Mouse (Mus musculus): ENCODE results near the gene Zbtb7b. TPM values are rescaled to one million over a fixed set of nuclear protein-coding genes. Genes with fewer than 3 reads are reported as not detected.

The Zbtb7b gene
- polyA plus RNA-seq, 1 experiment from 2014 or later = 0.42 TPM

DNA sequence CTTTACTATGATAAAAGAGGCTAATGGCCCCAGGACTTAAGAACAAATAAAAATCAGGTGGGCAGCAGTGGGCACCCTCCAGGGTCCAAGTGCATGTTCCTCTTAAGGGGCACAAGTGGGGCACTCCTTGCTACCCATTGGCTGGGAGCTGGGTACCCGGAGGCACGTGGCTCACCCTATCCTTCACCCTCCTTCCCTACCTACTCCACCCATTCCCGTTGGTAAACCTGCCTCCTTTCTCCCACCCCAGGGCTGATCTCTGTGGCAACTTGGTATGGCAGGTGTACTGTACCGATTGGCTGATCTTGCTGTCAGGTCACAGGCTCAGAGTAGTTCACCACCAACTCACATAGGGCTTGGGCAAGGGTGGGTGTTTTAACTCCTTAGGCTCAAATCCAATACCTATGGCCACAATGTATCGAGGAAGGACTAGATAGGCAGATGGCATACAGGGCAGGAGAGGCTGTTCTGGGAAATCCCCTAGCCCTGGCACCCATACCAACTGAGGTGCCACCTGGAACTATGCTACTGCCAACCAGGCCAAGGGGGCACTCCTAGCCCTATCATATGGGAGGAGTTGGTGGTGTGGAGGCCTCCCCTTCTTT is 10.8 kb downstream of the Zbtb7b start:
- H3K9ac ChIP-seq (replicated peaks; ENCODE audit: low read length) = no peak overlapping the region
- H3K4me2 ChIP-seq (ENCODE audit: low read length) = no peak overlapping the region
- no peaks in the 10 kb centered on the region for H3K9me3 ChIP-seq (ENCODE audit: control insufficient read depth, low read length)
- 87% methylated on average over 5 of the region's 5 CpGs for WGBS
- H3K27ac ChIP-seq (replicated peaks; ENCODE audit: low read depth, low read length) = no peak overlapping the region
- no peak for ATAC-seq (ENCODE audit: low FRiP score, low TSS enrichment)
- H3K27me3 ChIP-seq (ENCODE audit: control insufficient read depth, insufficient read depth, low read length) = no peaks in the 10 kb centered on the region
- no peak overlapping the region for H3K4me3 ChIP-seq (replicated peaks; ENCODE audit: low read depth, low read length)
- no peak for DNase-seq
- no peaks in the 10 kb centered on the region for H3K36me3 ChIP-seq (ENCODE audit: control insufficient read depth, insufficient read depth, low read length)
- 0 out of 2 replicates have a peak, but pooled peaks cover 4% of the 10 kb centered on the region for H3K4me1 ChIP-seq (ENCODE audit: control insufficient read depth, insufficient read depth, low read length)

DNA sequence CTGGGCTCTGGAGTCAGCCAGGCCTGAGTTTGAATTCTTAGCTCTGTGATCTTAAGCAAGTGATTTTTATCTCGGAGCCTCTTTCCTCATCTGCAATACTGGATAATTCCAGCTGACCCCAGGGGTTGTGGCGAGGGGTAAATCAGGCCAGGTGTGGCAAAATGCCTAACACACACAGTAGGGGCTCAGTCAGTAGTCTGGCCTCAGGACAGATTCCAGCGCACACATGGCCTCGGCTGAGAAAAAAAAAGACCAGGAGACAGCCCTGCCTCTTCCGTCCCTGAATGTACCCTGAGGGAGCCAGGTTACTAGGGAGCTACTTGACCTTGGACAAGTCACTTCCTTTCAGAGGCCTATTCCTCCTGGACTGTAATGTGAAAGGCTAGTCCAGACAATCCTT is 11.6 kb downstream of the Zbtb7b start:
- 86% methylated on average over 5 of the region's 5 CpGs for WGBS
- H3K4me2 ChIP-seq (ENCODE audit: low read length) = no peak overlapping the region
- no peak overlapping the region for H3K9ac ChIP-seq (replicated peaks; ENCODE audit: low read length)
- H3K36me3 ChIP-seq (ENCODE audit: control insufficient read depth, insufficient read depth, low read length) = no peaks in the 10 kb centered on the region
- H3K27ac ChIP-seq (replicated peaks; ENCODE audit: low read depth, low read length) = no peak overlapping the region
- H3K27me3 ChIP-seq (ENCODE audit: control insufficient read depth, insufficient read depth, low read length) = no peaks in the 10 kb centered on the region
- H3K4me1 ChIP-seq (ENCODE audit: control insufficient read depth, insufficient read depth, low read length) = peaks cover 10% of the 10 kb centered on the region; the same call in 1 of the 2 replicates
- no peak overlapping the region for H3K4me3 ChIP-seq (replicated peaks; ENCODE audit: low read depth, low read length)
- no peak for ATAC-seq (ENCODE audit: low FRiP score, low TSS enrichment)
- no peak for DNase-seq
- H3K9me3 ChIP-seq (ENCODE audit: control insufficient read depth, low read length) = no peaks in the 10 kb centered on the region

DNA sequence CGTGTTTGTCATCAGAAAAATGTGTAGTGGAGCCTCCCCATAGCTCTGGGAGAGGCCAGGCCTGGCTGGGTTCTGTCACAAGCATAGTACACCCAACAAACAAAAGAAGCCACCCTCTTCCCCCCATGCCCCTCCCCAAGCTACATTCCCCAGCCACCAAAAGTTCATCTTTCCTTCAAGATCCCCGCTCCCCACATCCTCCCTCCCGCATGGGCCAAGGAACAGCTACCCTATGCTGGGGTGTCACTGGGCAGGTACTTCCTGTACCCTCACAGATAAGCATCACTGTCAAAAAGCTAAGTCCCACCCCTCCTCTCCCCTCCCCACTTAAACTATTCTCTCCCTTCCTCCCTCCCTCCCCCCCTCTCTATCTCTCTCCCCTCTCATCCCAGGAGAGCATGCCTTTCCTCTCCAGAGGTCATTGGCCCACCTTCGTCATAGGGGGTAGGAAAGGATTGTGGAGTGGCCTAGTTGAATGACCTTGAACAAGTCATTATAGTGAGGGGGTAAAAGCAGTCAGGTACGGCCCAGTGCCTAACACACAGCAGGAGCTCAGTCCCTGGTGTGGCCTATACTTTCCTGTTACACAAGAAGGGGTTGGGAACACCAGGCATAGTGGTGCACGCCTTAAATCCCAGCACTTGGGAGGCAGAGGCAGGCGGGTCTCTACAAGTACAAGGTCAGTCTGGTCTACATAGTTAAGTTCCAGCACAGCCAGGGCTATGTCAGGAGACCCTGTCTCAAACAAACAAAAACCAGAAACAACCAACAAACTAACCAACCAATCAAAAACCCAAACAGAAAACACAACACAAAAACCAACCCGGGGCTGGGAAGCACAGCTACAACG is 12.3 kb downstream of the Zbtb7b start:
- no peak overlapping the region for H3K27ac ChIP-seq (replicated peaks; ENCODE audit: low read depth, low read length)
- 85% methylated on average over 9 of the region's 9 CpGs for WGBS
- H3K36me3 ChIP-seq (ENCODE audit: control insufficient read depth, insufficient read depth, low read length) = no peaks in the 10 kb centered on the region
- no peaks in the 10 kb centered on the region for H3K27me3 ChIP-seq (ENCODE audit: control insufficient read depth, insufficient read depth, low read length)
- peaks cover 11% of the 10 kb centered on the region; the same call in 1 of the 2 replicates for H3K4me1 ChIP-seq (ENCODE audit: control insufficient read depth, insufficient read depth, low read length)
- no peak overlapping the region for H3K9ac ChIP-seq (replicated peaks; ENCODE audit: low read length)
- DNase-seq (no peak), ATAC-seq (ENCODE audit: low FRiP score, low TSS enrichment) (no peak)
- no peaks in the 10 kb centered on the region for H3K9me3 ChIP-seq (ENCODE audit: control insufficient read depth, low read length)
- H3K4me3 ChIP-seq (replicated peaks; ENCODE audit: low read depth, low read length) = no peak overlapping the region
- no peak overlapping the region for H3K4me2 ChIP-seq (ENCODE audit: low read length)

DNA sequence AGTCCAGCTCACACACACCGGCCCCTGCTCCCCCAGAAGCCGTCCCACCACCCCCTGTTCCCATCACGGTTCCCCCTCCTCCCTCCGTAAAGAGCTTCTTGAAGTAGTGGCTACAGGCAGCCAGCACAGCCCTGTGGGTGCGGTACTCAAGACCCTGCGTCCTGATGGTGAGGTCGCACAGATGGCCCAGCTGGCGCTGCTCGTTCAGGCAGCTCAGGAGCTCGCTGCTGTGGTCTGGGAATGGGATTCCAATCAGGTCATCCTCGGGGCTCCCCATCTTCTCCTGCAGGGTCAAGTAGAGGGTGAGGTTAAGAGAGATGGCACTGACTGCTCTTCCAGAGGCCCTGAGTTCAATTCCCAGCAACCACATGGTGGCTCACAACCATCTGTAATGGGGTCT is 13.3 kb downstream of the Zbtb7b start:
- no peak for ATAC-seq (ENCODE audit: low FRiP score, low TSS enrichment)
- no peak for DNase-seq
- Histone ChIP-seq H3K4me1 (ENCODE audit: control insufficient read depth, insufficient read depth, low read length) (peaks cover 11% of the 10 kb centered on the region; the same call in 1 of the 2 replicates), H3K9ac (replicated peaks; ENCODE audit: low read length) (no peak overlapping the region), H3K36me3 (ENCODE audit: control insufficient read depth, insufficient read depth, low read length) (no peaks in the 10 kb centered on the region), H3K27me3 (ENCODE audit: control insufficient read depth, insufficient read depth, low read length) (no peaks in the 10 kb centered on the region), H3K9me3 (ENCODE audit: control insufficient read depth, low read length) (no peaks in the 10 kb centered on the region), H3K27ac (replicated peaks; ENCODE audit: low read depth, low read length) (no peak overlapping the region), H3K4me3 (replicated peaks; ENCODE audit: low read depth, low read length) (no peak overlapping the region), H3K4me2 (ENCODE audit: low read length) (no peak overlapping the region)
- 87% methylated on average over 11 of the region's 11 CpGs for WGBS

DNA sequence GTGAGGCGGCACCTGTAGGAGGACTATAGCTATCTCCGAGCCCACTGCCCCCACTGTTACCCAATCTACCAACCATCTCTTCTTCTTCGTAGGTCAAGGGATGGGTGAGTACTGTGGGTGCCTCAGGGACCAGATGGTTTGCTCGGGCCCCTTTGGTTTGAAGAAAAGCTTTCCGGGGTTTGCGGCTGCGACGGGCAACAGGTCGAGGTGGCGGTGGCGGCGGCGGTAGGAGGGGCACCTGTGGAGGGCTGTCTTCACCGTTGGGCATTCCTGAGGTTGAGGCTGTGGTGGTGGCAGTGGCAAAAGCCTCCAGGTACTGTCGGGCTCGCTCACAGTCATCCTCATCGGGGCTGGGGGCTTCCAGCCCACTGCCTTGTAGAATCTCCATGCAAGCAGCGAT is 13.9 kb downstream of the Zbtb7b start:
- WGBS = 93% methylated on average over 18 of the region's 18 CpGs
- H3K27me3 ChIP-seq (ENCODE audit: control insufficient read depth, insufficient read depth, low read length) = no peaks in the 10 kb centered on the region
- ATAC-seq (ENCODE audit: low FRiP score, low TSS enrichment) = no peak
- no peak overlapping the region for H3K9ac ChIP-seq (replicated peaks; ENCODE audit: low read length)
- no peak overlapping the region for H3K4me3 ChIP-seq (replicated peaks; ENCODE audit: low read depth, low read length)
- H3K36me3 ChIP-seq (ENCODE audit: control insufficient read depth, insufficient read depth, low read length) = no peaks in the 10 kb centered on the region
- H3K4me2 ChIP-seq (ENCODE audit: low read length) = no peak overlapping the region
- H3K4me1 ChIP-seq (ENCODE audit: control insufficient read depth, insufficient read depth, low read length) = peaks cover 11% of the 10 kb centered on the region; the same call in 1 of the 2 replicates
- no peaks in the 10 kb centered on the region for H3K9me3 ChIP-seq (ENCODE audit: control insufficient read depth, low read length)
- no peak for DNase-seq
- no peak overlapping the region for H3K27ac ChIP-seq (replicated peaks; ENCODE audit: low read depth, low read length)

- no peaks in the 10 kb centered on the region for H3K36me3 ChIP-seq (ENCODE audit: control insufficient read depth, insufficient read depth, low read length)
- no peak overlapping the region for H3K27ac ChIP-seq (replicated peaks; ENCODE audit: low read depth, low read length)
- no peaks in the 10 kb centered on the region for H3K9me3 ChIP-seq (ENCODE audit: control insufficient read depth, low read length)
- H3K4me2 ChIP-seq (ENCODE audit: low read length) = no peak overlapping the region
- peaks cover 11% of the 10 kb centered on the region; the same call in 1 of the 2 replicates for H3K4me1 ChIP-seq (ENCODE audit: control insufficient read depth, insufficient read depth, low read length)
- ATAC-seq (ENCODE audit: low FRiP score, low TSS enrichment) (no peak), DNase-seq (no peak)
- no peaks in the 10 kb centered on the region for H3K27me3 ChIP-seq (ENCODE audit: control insufficient read depth, insufficient read depth, low read length)
- no peak overlapping the region for H3K4me3 ChIP-seq (replicated peaks; ENCODE audit: low read depth, low read length)
- WGBS = 95% methylated on average over 14 of the region's 14 CpGs
- H3K9ac ChIP-seq (replicated peaks; ENCODE audit: low read length) = no peak overlapping the region
These were observed 14.3 kb downstream of the Zbtb7b start for GRCm38 (mm10) chr3:89380291-89380690.

- no peaks in the 10 kb centered on the region for H3K9me3 ChIP-seq (ENCODE audit: control insufficient read depth, low read length)
- H3K27me3 ChIP-seq (ENCODE audit: control insufficient read depth, insufficient read depth, low read length) = no peaks in the 10 kb centered on the region
- H3K4me2 ChIP-seq (ENCODE audit: low read length) = peak overlapping the region; percentile 84; the same call in 1 of the 2 replicates
- ATAC-seq (ENCODE audit: low FRiP score, low TSS enrichment) (no peak), DNase-seq (no peak)
- no peak overlapping the region for H3K4me3 ChIP-seq (replicated peaks; ENCODE audit: low read depth, low read length)
- no peak overlapping the region for H3K9ac ChIP-seq (replicated peaks; ENCODE audit: low read length)
- no peaks in the 10 kb centered on the region for H3K36me3 ChIP-seq (ENCODE audit: control insufficient read depth, insufficient read depth, low read length)
- peaks cover 11% of the 10 kb centered on the region; the same call in 1 of the 2 replicates for H3K4me1 ChIP-seq (ENCODE audit: control insufficient read depth, insufficient read depth, low read length)
- WGBS = 87% methylated on average over 31 of the region's 31 CpGs
- H3K27ac ChIP-seq (replicated peaks; ENCODE audit: low read depth, low read length) = no peak overlapping the region
These were observed 15.0 kb downstream of the Zbtb7b start for GRCm38 (mm10) chr3:89379388-89380131.

GRCm38 (mm10) chr3:89378394-89379067 is 16.0 kb downstream of the Zbtb7b start:
- 1% methylated on average over 29 of the region's 29 CpGs for WGBS
- DNase-seq (peak; percentile 87), ATAC-seq (ENCODE audit: low FRiP score, low TSS enrichment) (peak; percentile 86)
- peak overlapping the region; percentile 3; the same call in 1 of the 2 replicates for H3K27ac ChIP-seq (replicated peaks; ENCODE audit: low read depth, low read length)
- H3K4me3 ChIP-seq (replicated peaks; ENCODE audit: low read depth, low read length) = peak overlapping the region; percentile 46
- peak overlapping the region; percentile 84 for H3K4me2 ChIP-seq (ENCODE audit: low read length)
- peak overlapping the region; percentile 66 for H3K9ac ChIP-seq (replicated peaks; ENCODE audit: low read length)
- H3K36me3 ChIP-seq (ENCODE audit: control insufficient read depth, insufficient read depth, low read length) = no peaks in the 10 kb centered on the region
- no peaks in the 10 kb centered on the region for H3K9me3 ChIP-seq (ENCODE audit: control insufficient read depth, low read length)
- peaks cover 11% of the 10 kb centered on the region; the same call in 1 of the 2 replicates for H3K4me1 ChIP-seq (ENCODE audit: control insufficient read depth, insufficient read depth, low read length)
- no peaks in the 10 kb centered on the region for H3K27me3 ChIP-seq (ENCODE audit: control insufficient read depth, insufficient read depth, low read length)

Data from midbrain, embryonic 14.5 days (tissue).